Mouse (Mus musculus): ENCODE results near the gene Wdr24.

DNA sequence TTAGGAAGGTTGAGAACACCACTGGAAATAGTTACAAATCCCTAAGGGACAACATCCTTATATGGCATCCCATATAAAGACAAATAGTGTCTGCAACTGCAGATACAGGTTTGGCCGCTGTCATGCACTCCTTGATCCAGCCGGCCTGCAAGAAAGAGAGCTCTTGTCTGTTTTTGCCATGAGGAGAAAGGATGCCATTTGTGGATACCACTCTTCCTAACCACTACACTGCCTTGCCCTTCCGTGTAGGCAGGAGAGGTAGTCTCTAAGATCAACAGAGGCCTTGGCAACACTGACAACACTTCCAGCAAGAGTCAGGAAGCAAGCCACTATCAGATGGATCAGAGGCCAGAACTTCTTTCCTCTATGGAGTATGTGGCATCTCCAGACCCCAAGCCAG, 37.1 kb upstream of the Wdr24 start, which contains the start of gene Ccdc78:
- TF ChIP-seq CTCF (conservative IDR thresholded peaks at IDR 0.05; ENCODE audit: low read length) (no peak), NANOG (IDR thresholded peaks at IDR 0.05; ENCODE audit: borderline replicate concordance, low read length) (no peak)

Measured in E14TG2a.4 (cell line).